Mouse (Mus musculus): ENCODE results near the gene Olfr460. TPM values are rescaled to one million over a fixed set of nuclear protein-coding genes. Genes with fewer than 3 reads are reported as not detected.

Olfr460 gene
- 0.15 TPM in 1 of 2 replicates, not detected in the other for polyA plus RNA-seq (2014; fragmentation: Nextera tagmentation; extraction: Ambion mirVana)

- H3K4me3 ChIP-seq (ENCODE audit: low read depth, low read length), result no peak within 1 kb of the TSS
- DNase-seq (ENCODE audit: low spot score) (no peak), ATAC-seq (ENCODE audit: low read depth) (no peak)
- no peaks in the 10 kb centered on the region for H3K36me3 ChIP-seq (ENCODE audit: control insufficient read depth, insufficient read depth, low read length)
- H3K27ac ChIP-seq (replicated peaks; ENCODE audit: low read depth, low read length), result no peak within 1 kb of the TSS
- no peaks in the 10 kb centered on the region for H3K27me3 ChIP-seq (replicated peaks; ENCODE audit: control insufficient read depth, insufficient read depth, low read length)
- no peaks in the 10 kb centered on the region for H3K9me3 ChIP-seq (ENCODE audit: control insufficient read depth, low read length)
- no peak within 1 kb of the TSS for H3K4me2 ChIP-seq (ENCODE audit: low read depth, low read length)
- no peak within 1 kb of the TSS for H3K9ac ChIP-seq (ENCODE audit: low read depth, low read length)
- H3K4me1 ChIP-seq (ENCODE audit: control insufficient read depth, insufficient read depth, low read length), result no peaks in the 10 kb centered on the region
- WGBS, result 86% methylated on average over 3 of the region's 3 CpGs
Observed at GRCm38 (mm10) chr6:40569187-40569586, at the start of gene Olfr460. Olfr460 (plus strand) TSS chr6:40569487.

DNA sequence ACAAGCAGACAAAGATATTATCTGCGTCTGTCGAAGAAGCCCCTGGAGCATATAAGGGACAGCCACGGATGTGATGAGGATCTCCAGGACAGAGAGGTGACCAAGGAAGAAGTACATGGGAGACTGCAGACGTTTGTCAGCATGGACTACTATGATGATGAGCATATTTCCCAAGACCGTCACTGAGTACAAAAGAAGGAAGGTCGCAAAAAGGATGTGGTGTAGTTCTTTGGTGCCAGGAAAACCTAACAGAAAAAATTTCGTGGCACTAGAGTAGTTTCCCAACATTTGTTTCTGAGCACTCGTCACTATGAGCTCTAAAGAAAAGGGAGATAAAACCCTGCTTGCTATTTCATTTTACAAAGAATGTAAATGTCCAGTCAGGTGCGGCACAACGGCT is 24.6 kb upstream of the Olfr460 start:
- H3K27me3 ChIP-seq (replicated peaks; ENCODE audit: control insufficient read depth, insufficient read depth, low read length), result no peaks in the 10 kb centered on the region
- WGBS, result 81% methylated on average over 10 of the region's 10 CpGs
- H3K4me1 ChIP-seq (ENCODE audit: control insufficient read depth, insufficient read depth, low read length), result no peaks in the 10 kb centered on the region
- no peaks in the 10 kb centered on the region for H3K36me3 ChIP-seq (ENCODE audit: control insufficient read depth, insufficient read depth, low read length)
- no peak overlapping the region for H3K9ac ChIP-seq (ENCODE audit: low read depth, low read length)
- no peak overlapping the region for H3K4me3 ChIP-seq (ENCODE audit: low read depth, low read length)
- H3K4me2 ChIP-seq (ENCODE audit: low read depth, low read length), result no peak overlapping the region
- DNase-seq (ENCODE audit: low spot score) (no peak), ATAC-seq (ENCODE audit: low read depth) (no peak)
- H3K27ac ChIP-seq (replicated peaks; ENCODE audit: low read depth, low read length), result no peak overlapping the region
- no peaks in the 10 kb centered on the region for H3K9me3 ChIP-seq (ENCODE audit: control insufficient read depth, low read length)

- no peak for ATAC-seq (ENCODE audit: low read depth)
- H3K27me3 ChIP-seq (replicated peaks; ENCODE audit: control insufficient read depth, insufficient read depth, low read length), result no peaks in the 10 kb centered on the region
- H3K27ac ChIP-seq (replicated peaks; ENCODE audit: low read depth, low read length), result no peak within 1 kb of the TSS
- no peak within 1 kb of the TSS for H3K9ac ChIP-seq (ENCODE audit: low read depth, low read length)
- H3K4me1 ChIP-seq (ENCODE audit: control insufficient read depth, insufficient read depth, low read length), result no peaks in the 10 kb centered on the region
- H3K4me2 ChIP-seq (ENCODE audit: low read depth, low read length), result no peak within 1 kb of the TSS
- no peaks in the 10 kb centered on the region for H3K9me3 ChIP-seq (ENCODE audit: control insufficient read depth, low read length)
- H3K4me3 ChIP-seq (ENCODE audit: low read depth, low read length), result no peak within 1 kb of the TSS
- no peaks in the 10 kb centered on the region for H3K36me3 ChIP-seq (ENCODE audit: control insufficient read depth, insufficient read depth, low read length)
- 60% methylated on average over 2 of the region's 2 CpGs for WGBS
- no peak for DNase-seq (ENCODE audit: low spot score)
Observed at GRCm38 (mm10) chr6:40554950-40555349, 14.3 kb upstream of the Olfr460 start, which contains the start of gene Olfr461. Olfr461 (minus strand) TSS chr6:40555050.

GRCm38 (mm10) chr6:40573618-40574017 is 4.3 kb downstream of the Olfr460 start:
- ATAC-seq (ENCODE audit: low read depth) (no peak), DNase-seq (ENCODE audit: low spot score) (no peak)
- Histone ChIP-seq H3K36me3 (ENCODE audit: control insufficient read depth, insufficient read depth, low read length) (no peaks in the 10 kb centered on the region), H3K4me3 (ENCODE audit: low read depth, low read length) (no peak overlapping the region), H3K9me3 (ENCODE audit: control insufficient read depth, low read length) (no peaks in the 10 kb centered on the region), H3K27me3 (replicated peaks; ENCODE audit: control insufficient read depth, insufficient read depth, low read length) (no peaks in the 10 kb centered on the region), H3K4me2 (ENCODE audit: low read depth, low read length) (no peak overlapping the region), H3K4me1 (ENCODE audit: control insufficient read depth, insufficient read depth, low read length) (no peaks in the 10 kb centered on the region), H3K27ac (replicated peaks; ENCODE audit: low read depth, low read length) (no peak overlapping the region), H3K9ac (ENCODE audit: low read depth, low read length) (no peak overlapping the region)
- 80% methylated on average over 3 of the region's 3 CpGs for WGBS

DNA sequence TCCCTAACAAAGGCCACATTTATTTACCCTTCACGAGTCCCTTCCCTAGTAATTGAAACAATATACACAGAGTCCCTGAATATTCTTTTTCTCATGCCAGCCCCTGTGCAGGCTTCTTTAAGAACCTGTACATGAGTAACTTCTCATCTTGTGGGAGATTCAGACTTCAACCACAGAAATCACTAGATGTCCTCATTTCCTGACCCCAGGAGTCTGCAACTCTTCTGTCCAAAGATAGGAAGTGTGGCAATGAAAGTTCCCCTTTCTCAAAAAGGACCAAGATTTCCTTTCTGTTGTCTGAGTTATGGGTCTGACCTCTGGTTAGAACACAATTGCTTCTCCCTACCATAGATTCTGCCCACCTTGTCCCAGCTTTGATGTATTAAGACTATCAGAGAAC is 7.0 kb downstream of the Olfr460 start:
- no peak for DNase-seq (ENCODE audit: low spot score)
- Histone ChIP-seq H3K4me1 (ENCODE audit: control insufficient read depth, insufficient read depth, low read length) (no peaks in the 10 kb centered on the region), H3K27me3 (replicated peaks; ENCODE audit: control insufficient read depth, insufficient read depth, low read length) (no peaks in the 10 kb centered on the region), H3K4me3 (ENCODE audit: low read depth, low read length) (no peak overlapping the region), H3K4me2 (ENCODE audit: low read depth, low read length) (no peak overlapping the region), H3K9me3 (ENCODE audit: control insufficient read depth, low read length) (no peaks in the 10 kb centered on the region), H3K27ac (replicated peaks; ENCODE audit: low read depth, low read length) (no peak overlapping the region), H3K9ac (ENCODE audit: low read depth, low read length) (no peak overlapping the region), H3K36me3 (ENCODE audit: control insufficient read depth, insufficient read depth, low read length) (no peaks in the 10 kb centered on the region)
- 69% methylated on average over 1 of the region's 1 CpGs for WGBS
- no peak for ATAC-seq (ENCODE audit: low read depth)

GRCm38 (mm10) chr6:40584336-40584735 is 15.0 kb downstream of the Olfr460 start:
- Histone ChIP-seq H3K4me3 (ENCODE audit: low read depth, low read length) (no peak overlapping the region), H3K9ac (ENCODE audit: low read depth, low read length) (no peak overlapping the region), H3K27me3 (replicated peaks; ENCODE audit: control insufficient read depth, insufficient read depth, low read length) (no peaks in the 10 kb centered on the region), H3K27ac (replicated peaks; ENCODE audit: low read depth, low read length) (no peak overlapping the region), H3K4me2 (ENCODE audit: low read depth, low read length) (no peak overlapping the region), H3K4me1 (ENCODE audit: control insufficient read depth, insufficient read depth, low read length) (no peaks in the 10 kb centered on the region), H3K36me3 (ENCODE audit: control insufficient read depth, insufficient read depth, low read length) (no peaks in the 10 kb centered on the region), H3K9me3 (ENCODE audit: control insufficient read depth, low read length) (no peaks in the 10 kb centered on the region)
- WGBS, result 79% methylated on average over 6 of the region's 6 CpGs
- ATAC-seq (ENCODE audit: low read depth) (no peak), DNase-seq (ENCODE audit: low spot score) (no peak)

DNA sequence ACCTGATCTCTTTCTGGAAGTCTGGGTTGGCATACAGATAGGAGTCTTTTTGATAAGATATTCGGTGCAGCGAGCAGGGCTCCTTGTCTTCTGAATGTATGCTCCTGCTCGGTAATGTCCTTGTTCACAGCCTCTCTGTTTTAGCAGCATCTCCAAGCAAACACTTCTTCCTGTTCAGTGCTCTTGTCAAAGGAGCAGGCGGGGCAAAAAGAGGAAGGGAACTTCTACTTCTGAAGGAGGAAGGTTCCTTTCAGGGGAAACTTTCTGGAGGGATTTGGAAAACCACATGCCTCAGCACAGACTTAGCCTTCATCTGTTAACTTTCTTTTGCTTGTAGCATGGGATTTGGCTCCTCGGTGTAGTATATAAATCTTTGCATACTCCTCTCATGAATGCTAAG is 16.4 kb downstream of the Olfr460 start, which contains the start of gene Clec5a:
Gene Clec5a (minus strand): TSS at position 177 of the 400 bp plus-strand sequence.
- H3K27me3 ChIP-seq (replicated peaks; ENCODE audit: control insufficient read depth, insufficient read depth, low read length), result no peaks in the 10 kb centered on the region
- no peak within 1 kb of the TSS for H3K27ac ChIP-seq (replicated peaks; ENCODE audit: low read depth, low read length)
- ATAC-seq (ENCODE audit: low read depth) (no peak), DNase-seq (ENCODE audit: low spot score) (no peak)
- no peak within 1 kb of the TSS for H3K4me2 ChIP-seq (ENCODE audit: low read depth, low read length)
- no peaks in the 10 kb centered on the region for H3K4me1 ChIP-seq (ENCODE audit: control insufficient read depth, insufficient read depth, low read length)
- no peaks in the 10 kb centered on the region for H3K36me3 ChIP-seq (ENCODE audit: control insufficient read depth, insufficient read depth, low read length)
- H3K4me3 ChIP-seq (ENCODE audit: low read depth, low read length), result no peak within 1 kb of the TSS
- WGBS, result 83% methylated on average over 5 of the region's 5 CpGs
- H3K9me3 ChIP-seq (ENCODE audit: control insufficient read depth, low read length), result no peaks in the 10 kb centered on the region
- H3K9ac ChIP-seq (ENCODE audit: low read depth, low read length), result no peak within 1 kb of the TSS

GRCm38 (mm10) chr6:40588346-40588745 is 19.1 kb downstream of the Olfr460 start:
- no peak overlapping the region for H3K27ac ChIP-seq (replicated peaks; ENCODE audit: low read depth, low read length)
- no peak overlapping the region for H3K4me3 ChIP-seq (ENCODE audit: low read depth, low read length)
- H3K4me2 ChIP-seq (ENCODE audit: low read depth, low read length), result no peak overlapping the region
- H3K4me1 ChIP-seq (ENCODE audit: control insufficient read depth, insufficient read depth, low read length), result no peaks in the 10 kb centered on the region
- no peak for ATAC-seq (ENCODE audit: low read depth)
- H3K36me3 ChIP-seq (ENCODE audit: control insufficient read depth, insufficient read depth, low read length), result no peaks in the 10 kb centered on the region
- WGBS, result 92% methylated on average over 2 of the region's 2 CpGs
- no peaks in the 10 kb centered on the region for H3K9me3 ChIP-seq (ENCODE audit: control insufficient read depth, low read length)
- DNase-seq (ENCODE audit: low spot score), result no peak
- H3K9ac ChIP-seq (ENCODE audit: low read depth, low read length), result no peak overlapping the region
- no peaks in the 10 kb centered on the region for H3K27me3 ChIP-seq (replicated peaks; ENCODE audit: control insufficient read depth, insufficient read depth, low read length)

GRCm38 (mm10) chr6:40594804-40595550 is 25.7 kb downstream of the Olfr460 start:
- H3K4me1 ChIP-seq (ENCODE audit: control insufficient read depth, insufficient read depth, low read length), result no peaks in the 10 kb centered on the region
- H3K27ac ChIP-seq (replicated peaks; ENCODE audit: low read depth, low read length), result no peak overlapping the region
- no peak overlapping the region for H3K4me3 ChIP-seq (ENCODE audit: low read depth, low read length)
- no peaks in the 10 kb centered on the region for H3K27me3 ChIP-seq (replicated peaks; ENCODE audit: control insufficient read depth, insufficient read depth, low read length)
- DNase-seq (ENCODE audit: low spot score) (no peak), ATAC-seq (ENCODE audit: low read depth) (no peak)
- H3K36me3 ChIP-seq (ENCODE audit: control insufficient read depth, insufficient read depth, low read length), result no peaks in the 10 kb centered on the region
- WGBS, result 53% methylated on average over 3 of the region's 3 CpGs
- H3K9ac ChIP-seq (ENCODE audit: low read depth, low read length), result no peak overlapping the region
- H3K4me2 ChIP-seq (ENCODE audit: low read depth, low read length), result no peak overlapping the region
- H3K9me3 ChIP-seq (ENCODE audit: control insufficient read depth, low read length), result no peaks in the 10 kb centered on the region

Data from embryonic facial prominence, embryonic 14.5 days (tissue).